Mouse (Mus musculus): ENCODE measurements around the gene Asl.

DNA sequence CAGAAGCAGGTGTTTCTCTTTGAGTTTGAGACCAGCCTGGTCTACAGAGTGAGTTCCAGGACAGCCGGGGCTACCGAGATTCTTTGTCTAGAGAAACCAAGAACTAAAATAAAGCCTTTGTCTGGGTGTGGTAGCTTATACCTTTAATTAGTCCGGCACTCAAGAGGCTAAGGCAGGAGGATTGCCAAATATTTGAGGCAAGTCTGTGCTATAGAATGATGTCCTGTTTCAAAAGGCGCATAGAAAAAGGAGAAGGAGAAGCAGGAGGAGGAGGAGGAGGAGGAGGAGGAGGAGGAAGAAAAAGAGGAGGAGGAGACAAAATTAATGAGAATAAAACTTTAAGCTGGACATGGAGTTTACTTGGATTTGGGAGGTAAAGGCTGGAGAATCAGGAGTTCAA lies 65.8 kb downstream of the Asl start:
- TF ChIP-seq POLR2A (IDR thresholded peaks at IDR 0.05; ENCODE audit: control insufficient read depth, extremely low read depth, insufficient read depth, low read length, poor library complexity) (no peak), CTCF (IDR thresholded peaks at IDR 0.05; ENCODE audit: borderline replicate concordance, control insufficient read depth, extremely low read depth, insufficient read depth, low read length, poor library complexity) (no peak)

All from thymus, adult 2 months (tissue).